Mouse (Mus musculus): ENCODE measurements around the gene Cog1. TPM values are rescaled to one million over a fixed set of nuclear protein-coding genes. Genes with fewer than 3 reads are reported as not detected.

Gene Cog1
- total and polyA plus RNA-seq, 2 experiments from 2014 or later = 30.6 to 63.8 TPM

DNA sequence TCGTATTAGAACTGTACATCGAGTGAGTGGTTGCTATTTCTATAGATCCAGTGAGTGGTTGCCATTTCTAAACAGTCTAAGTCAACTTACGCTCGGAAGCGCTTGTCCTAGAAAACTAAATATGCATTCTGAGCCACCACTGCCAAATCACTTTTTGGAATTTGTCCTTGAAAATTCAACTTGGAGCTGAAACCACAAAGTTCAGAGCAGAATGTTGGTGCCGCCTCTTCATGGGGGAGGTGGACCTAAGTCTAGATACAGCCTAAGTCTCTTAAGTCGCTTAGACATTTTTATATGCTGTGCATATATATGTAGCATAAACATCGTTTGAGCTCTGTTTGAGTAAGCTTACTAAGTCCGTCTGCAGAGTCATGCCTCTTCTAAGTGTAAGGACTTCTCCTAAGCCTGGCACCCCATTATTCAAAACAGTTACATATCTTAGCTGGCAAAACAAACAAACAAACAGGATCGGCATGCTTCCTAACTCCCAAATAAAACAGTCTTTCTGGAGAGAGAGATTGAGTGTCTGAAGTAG is 37.8 kb upstream of the Cog1 start:
- no peaks in the 10 kb centered on the region for H3K27me3 ChIP-seq (ENCODE audit: insufficient read depth, low read length)
- TF ChIP-seq CTCF (IDR thresholded peaks at IDR 0.05; ENCODE audit: low read depth) = no peak
- no peak for DNase-seq (ENCODE audit: low spot score)
- no peak overlapping the region for H3K4me2 ChIP-seq (ENCODE audit: low read depth, low read length)
- ATAC-seq = no peak
- H3K27ac ChIP-seq = peak overlapping the region; percentile 75
- 82% methylated on average over 10 of the region's 10 CpGs for WGBS
- H3K9ac ChIP-seq (replicated peaks; ENCODE audit: low read length) = no peak overlapping the region
- H3K4me1 ChIP-seq (ENCODE audit: insufficient read depth, low read length) = no peaks in the 10 kb centered on the region; the same call in 1 of the 2 replicates
- H3K4me3 ChIP-seq (ENCODE audit: low read length) = no peak overlapping the region
- H3K36me3 ChIP-seq (ENCODE audit: insufficient read depth, low read length) = no peaks in the 10 kb centered on the region
- no peaks in the 10 kb centered on the region for H3K9me3 ChIP-seq (ENCODE audit: low read length)

- peak; percentile 91 for ATAC-seq
- H3K36me3 ChIP-seq (ENCODE audit: insufficient read depth, low read length) = no peaks in the 10 kb centered on the region
- peak; percentile 82 for TF ChIP-seq CTCF (IDR thresholded peaks at IDR 0.05; ENCODE audit: low read depth)
- H3K4me2 ChIP-seq (ENCODE audit: low read depth, low read length) = peak overlapping the region; percentile 30
- H3K4me3 ChIP-seq (ENCODE audit: low read length) = no peak overlapping the region
- no peak overlapping the region for H3K9ac ChIP-seq (replicated peaks; ENCODE audit: low read length)
- H3K27me3 ChIP-seq (ENCODE audit: insufficient read depth, low read length) = no peaks in the 10 kb centered on the region
- no peaks in the 10 kb centered on the region for H3K9me3 ChIP-seq (ENCODE audit: low read length)
- WGBS = 13% methylated on average over 24 of the region's 24 CpGs
- H3K4me1 ChIP-seq (ENCODE audit: insufficient read depth, low read length) = no peaks in the 10 kb centered on the region; the same call in 1 of the 2 replicates
- DNase-seq (ENCODE audit: low spot score) = peak; percentile 84
- peak overlapping the region; percentile 75 for H3K27ac ChIP-seq
Measured at GRCm38 (mm10) chr11:113611664-113612611, 37.0 kb upstream of the Cog1 start.

- Histone ChIP-seq H3K4me3 (ENCODE audit: low read length) (no peak overlapping the region), H3K9ac (replicated peaks; ENCODE audit: low read length) (no peak overlapping the region), H3K27me3 (ENCODE audit: insufficient read depth, low read length) (no peaks in the 10 kb centered on the region), H3K4me2 (ENCODE audit: low read depth, low read length) (no peak overlapping the region), H3K9me3 (ENCODE audit: low read length) (no peaks in the 10 kb centered on the region), H3K36me3 (ENCODE audit: insufficient read depth, low read length) (no peaks in the 10 kb centered on the region), H3K4me1 (ENCODE audit: insufficient read depth, low read length) (peaks cover 5% of the 10 kb centered on the region; the same call in 1 of the 2 replicates), H3K27ac (no peak overlapping the region)
- no peak for DNase-seq (ENCODE audit: low spot score)
- no peak for ATAC-seq
- WGBS = 86% methylated on average over 6 of the region's 6 CpGs
- no peak for TF ChIP-seq CTCF (IDR thresholded peaks at IDR 0.05; ENCODE audit: low read depth)
Measured at GRCm38 (mm10) chr11:113614476-113614875, 34.5 kb upstream of the Cog1 start.

DNA sequence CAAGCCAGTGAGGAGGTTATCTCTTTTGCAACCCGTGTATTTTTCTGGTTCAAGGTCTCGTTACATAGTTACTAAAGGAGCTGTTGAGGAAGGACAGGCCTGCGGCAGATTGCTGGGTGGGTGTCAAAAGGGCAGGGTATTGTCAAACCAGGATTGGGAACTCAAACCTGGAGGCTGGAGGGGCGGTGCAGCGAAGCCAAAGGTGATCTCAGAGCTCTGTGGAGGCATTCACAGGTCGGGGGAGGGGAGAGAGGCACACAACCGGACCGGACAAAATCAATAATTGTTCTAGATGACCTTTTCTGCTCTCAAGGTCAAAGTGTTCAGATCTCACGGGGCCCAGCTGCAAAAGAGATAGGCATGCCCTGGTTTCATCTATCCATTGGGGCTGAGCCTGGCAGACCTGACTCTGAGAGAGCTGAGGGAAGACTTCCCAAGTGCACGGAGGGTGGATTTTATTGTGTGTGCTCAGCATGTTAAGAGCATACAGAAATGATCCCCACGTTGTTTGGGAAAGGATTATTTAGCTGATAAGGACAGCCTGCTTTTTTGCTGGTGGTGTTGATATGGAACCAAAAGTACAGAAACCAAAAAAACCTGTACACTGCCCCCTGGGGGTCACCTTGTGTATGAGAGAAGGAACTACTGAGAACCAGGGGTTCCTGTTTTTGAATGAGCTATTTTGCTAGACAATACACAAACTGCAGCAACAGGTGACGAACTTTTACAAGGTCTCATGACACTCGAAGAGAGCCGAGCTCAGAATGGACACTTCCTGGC is 31.6 kb upstream of the Cog1 start:
- Histone ChIP-seq H3K4me2 (ENCODE audit: low read depth, low read length) (no peak overlapping the region), H3K36me3 (ENCODE audit: insufficient read depth, low read length) (no peaks in the 10 kb centered on the region), H3K27me3 (ENCODE audit: insufficient read depth, low read length) (no peaks in the 10 kb centered on the region), H3K4me1 (ENCODE audit: insufficient read depth, low read length) (peaks cover 8% of the 10 kb centered on the region), H3K4me3 (ENCODE audit: low read length) (no peak overlapping the region), H3K27ac (no peak overlapping the region), H3K9ac (replicated peaks; ENCODE audit: low read length) (no peak overlapping the region), H3K9me3 (ENCODE audit: low read length) (no peaks in the 10 kb centered on the region)
- peak; percentile 88 for DNase-seq (ENCODE audit: low spot score)
- 43% methylated on average over 14 of the region's 14 CpGs for WGBS
- peak; percentile 64 for TF ChIP-seq CTCF (IDR thresholded peaks at IDR 0.05; ENCODE audit: low read depth)
- ATAC-seq = no peak

GRCm38 (mm10) chr11:113618303-113618671 is 30.7 kb upstream of the Cog1 start:
- H3K9me3 ChIP-seq (ENCODE audit: low read length) = no peaks in the 10 kb centered on the region
- peak overlapping the region; percentile 50 for H3K4me3 ChIP-seq (ENCODE audit: low read length)
- H3K36me3 ChIP-seq (ENCODE audit: insufficient read depth, low read length) = no peaks in the 10 kb centered on the region
- ATAC-seq (no peak), DNase-seq (ENCODE audit: low spot score) (no peak)
- no peaks in the 10 kb centered on the region for H3K27me3 ChIP-seq (ENCODE audit: insufficient read depth, low read length)
- 0 out of 2 replicates have a peak overlapping the region, but pooled peaks have one; percentile 61 for H3K9ac ChIP-seq (replicated peaks; ENCODE audit: low read length)
- no peak for TF ChIP-seq CTCF (IDR thresholded peaks at IDR 0.05; ENCODE audit: low read depth)
- H3K4me1 ChIP-seq (ENCODE audit: insufficient read depth, low read length) = peaks cover 8% of the 10 kb centered on the region
- 30% methylated on average over 4 of the region's 4 CpGs for WGBS
- peak overlapping the region; percentile 74 for H3K4me2 ChIP-seq (ENCODE audit: low read depth, low read length)
- peak overlapping the region; percentile 76 for H3K27ac ChIP-seq

DNA sequence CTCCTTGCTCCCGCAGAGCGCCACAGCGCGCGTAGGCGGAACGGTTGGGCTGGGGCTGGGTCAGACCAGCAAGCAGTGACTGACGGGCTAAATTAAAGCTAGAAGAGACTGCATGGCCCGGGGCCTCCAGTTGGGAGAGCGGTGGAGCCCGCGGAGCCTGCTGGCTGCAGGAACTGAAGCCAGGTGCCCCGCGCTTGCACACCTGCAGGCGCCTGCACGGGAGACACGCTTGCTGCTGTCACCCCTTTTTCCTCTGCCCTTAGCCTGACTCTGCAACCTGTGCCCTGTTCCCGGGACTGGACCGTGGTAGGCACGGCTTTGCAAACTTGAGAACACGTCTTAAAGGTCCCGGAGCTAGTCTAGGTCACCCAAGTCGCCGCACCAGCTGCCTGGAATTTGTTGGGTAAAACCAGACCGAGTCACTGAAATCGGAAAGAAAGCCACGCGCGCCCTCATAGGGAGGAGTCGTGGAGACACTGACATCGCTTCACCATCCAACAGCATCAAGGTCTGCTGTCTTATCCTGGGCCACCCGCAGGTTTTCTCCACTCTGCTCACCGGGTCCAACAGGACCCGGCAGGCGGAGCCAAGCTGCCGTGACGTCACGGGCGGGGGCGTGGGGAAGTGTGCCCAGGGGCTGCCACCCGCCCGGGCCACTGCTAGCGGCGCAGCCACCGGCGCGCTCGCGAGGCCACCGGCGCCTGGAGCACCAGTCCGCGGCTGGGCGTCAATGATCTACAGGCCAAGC is 30.1 kb upstream of the Cog1 start, which contains the start of gene Sstr2:
Gene Sstr2, plus strand, starts transcription at position 671 of the 748 bp plus-strand sequence.
- ATAC-seq (peak; percentile 82), DNase-seq (ENCODE audit: low spot score) (peak; percentile 90)
- H3K4me1 ChIP-seq (ENCODE audit: insufficient read depth, low read length) = peaks cover 8% of the 10 kb centered on the region
- H3K27me3 ChIP-seq (ENCODE audit: insufficient read depth, low read length) = no peaks in the 10 kb centered on the region
- WGBS = under 1% methylated on average over 54 of the region's 54 CpGs
- H3K4me3 ChIP-seq (ENCODE audit: low read length) = peak within 1 kb of the TSS; percentile 50
- no peaks in the 10 kb centered on the region for H3K9me3 ChIP-seq (ENCODE audit: low read length)
- no peak for TF ChIP-seq CTCF (IDR thresholded peaks at IDR 0.05; ENCODE audit: low read depth)
- no peaks in the 10 kb centered on the region for H3K36me3 ChIP-seq (ENCODE audit: insufficient read depth, low read length)
- H3K9ac ChIP-seq (replicated peaks; ENCODE audit: low read length) = peak within 1 kb of the TSS; percentile 61
- H3K4me2 ChIP-seq (ENCODE audit: low read depth, low read length) = peak within 1 kb of the TSS; percentile 74
- peak within 1 kb of the TSS; percentile 76 for H3K27ac ChIP-seq

All from hindbrain, postnatal 0 days (tissue).